Mouse (Mus musculus) frontal cortex, adult 2 months (tissue): Measurements from ENCODE around the gene Zer1. TPM values are rescaled to one million over a fixed set of nuclear protein-coding genes. Genes with fewer than 3 reads are reported as not detected.
"Not testable (repeated sequence)": the region's sequence is repeated elsewhere in the genome, so short reads cannot be mapped to it uniquely, and the experiment has no call there.

Experiments
- DNase-seq, 2 experiments: peaks; one replicate each; pipeline ENCODE4 v3.0.0; 2022; ENCODE audit warnings: low spot score in 1 of 2; ENCODE audit errors: extremely low spot score in 1 of 2
- polyA plus RNA-seq: library from polyadenylated mRNA; depleted of rRNA; stranded (reverse); fragments of >200 nt; gene quantifications from 2 replicates; pipeline ENCODE4 v1.2.3, GENCODE M21; 2012; rRNA removed

Zer1 gene
- polyA plus RNA-seq, 1 experiment, result 169 TPM

GRCm38 (mm10) chr2:30057223-30057904, 67.0 kb downstream of the Zer1 start, which contains the start of gene Set:
Gene Set (plus strand): TSS chr2:30057378.
- DNase-seq, result no peak

GRCm38 (mm10) chr2:30056736-30057135, 67.6 kb downstream of the Zer1 start:
- no peak for DNase-seq

- not testable (repeated sequence) for DNase-seq
Measured at GRCm38 (mm10) chr2:30055310-30055709, 69.1 kb downstream of the Zer1 start.

DNA sequence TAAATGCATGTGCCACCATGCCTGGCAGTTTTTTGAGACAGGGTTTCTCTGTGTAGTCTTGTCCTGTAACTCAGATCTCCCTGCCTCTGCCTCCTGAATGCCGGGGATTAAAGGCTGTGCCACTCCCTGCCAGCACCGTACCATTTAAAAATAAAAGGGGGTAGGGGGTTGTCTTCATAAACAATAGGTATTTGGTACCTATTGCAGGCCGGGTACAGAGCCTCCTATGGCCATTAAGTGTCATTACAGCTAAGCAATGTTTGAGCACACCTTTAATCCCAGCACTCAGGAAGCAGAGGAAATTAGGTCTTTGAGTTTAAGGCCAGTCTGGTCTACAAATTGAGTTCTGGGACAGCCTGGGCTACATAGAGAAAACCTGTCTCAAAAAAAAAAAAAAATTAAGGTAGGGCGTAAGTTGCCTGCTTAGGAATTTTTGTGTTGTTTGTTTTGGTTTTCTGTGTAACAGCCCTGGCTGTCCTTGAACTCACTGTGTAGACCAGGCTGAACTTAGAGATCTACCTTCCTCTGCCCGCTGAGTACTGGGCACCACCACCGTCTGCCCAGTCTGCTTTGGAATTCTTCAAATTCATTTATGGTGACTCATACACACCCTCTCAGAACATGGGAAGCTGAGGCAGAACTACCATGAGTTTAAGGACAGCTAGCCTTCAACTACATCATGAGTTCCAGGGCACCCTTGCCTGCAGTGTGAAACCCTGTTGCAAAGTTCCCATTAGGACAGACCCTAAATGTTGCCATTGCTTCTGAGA, 72.2 kb downstream of the Zer1 start:
- DNase-seq, result no peak

DNA sequence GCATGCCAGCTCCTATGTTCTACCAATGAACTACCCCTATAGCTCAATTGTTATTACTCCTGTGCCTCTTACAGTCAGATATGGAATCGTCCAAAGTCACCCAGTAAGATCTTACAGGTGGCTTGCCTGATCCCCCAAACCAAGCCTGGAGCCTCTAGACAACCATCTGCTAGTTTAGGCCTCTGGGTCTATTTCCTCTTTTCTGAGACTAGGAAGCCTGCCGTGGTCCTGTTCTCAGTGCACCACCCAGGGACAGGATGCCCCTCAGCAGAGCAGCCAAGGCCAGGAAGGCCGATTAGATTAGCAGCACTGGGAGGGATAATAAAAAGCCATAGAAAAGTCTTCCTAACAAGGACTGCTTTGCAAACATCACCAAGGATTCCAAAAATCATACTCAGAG, 74.6 kb downstream of the Zer1 start:
- DNase-seq, result no peak

GRCm38 (mm10) chr2:30048699-30049388, 75.5 kb downstream of the Zer1 start, which contains the start of gene Wdr34:
Gene Wdr34 (minus strand): TSS chr2:30048881.
- peak; percentile 93 to 98 for DNase-seq

GRCm38 (mm10) chr2:30048101-30048501, 76.3 kb downstream of the Zer1 start:
- no peak for DNase-seq

Other genes with a start within 250 kb of the Zer1 start
- 177 and 198 TPM in 2 replicates for gene Odf2, start 235.4 kb downstream of the Zer1 start, polyA plus RNA-seq
- 50.4 and 60.2 TPM in 2 replicates for gene Gle1, start 189.2 kb downstream of the Zer1 start, polyA plus RNA-seq
- gene Sptan1, start 159.0 kb downstream of the Zer1 start, polyA plus RNA-seq, result 610 and 785 TPM in 2 replicates
- 52.7 and 54.8 TPM in 2 replicates for gene Wdr34, start 75.7 kb downstream of the Zer1 start, polyA plus RNA-seq
- gene Set, start 67.2 kb downstream of the Zer1 start, polyA plus RNA-seq, result 226 and 229 TPM in 2 replicates
- gene Pkn3, start 46.9 kb downstream of the Zer1 start, polyA plus RNA-seq, result 2.0 and 2.7 TPM in 2 replicates
- 20.8 and 21.4 TPM in 2 replicates for gene Zdhhc12, start 30.9 kb downstream of the Zer1 start, polyA plus RNA-seq
- 44.3 and 45.3 TPM in 2 replicates for gene Tbc1d13, start 9.2 kb upstream of the Zer1 start, polyA plus RNA-seq
- 31.9 and 34.3 TPM in 2 replicates for gene Endog, start 46.9 kb upstream of the Zer1 start, polyA plus RNA-seq
- gene Spout1, start 53.9 kb upstream of the Zer1 start, polyA plus RNA-seq, result 55.7 and 56.5 TPM in 2 replicates
- 26.8 and 29.8 TPM in 2 replicates for gene Kyat1, start 81.3 kb upstream of the Zer1 start, polyA plus RNA-seq
- gene Lrrc8a, start 113.1 kb upstream of the Zer1 start, polyA plus RNA-seq, result 35.1 and 35.7 TPM in 2 replicates
- gene Gm28035, start 116.0 kb upstream of the Zer1 start, polyA plus RNA-seq, result 22.6 and 24.8 TPM in 2 replicates
- 33.8 and 34.0 TPM in 2 replicates for gene Phyhd1, start 141.6 kb upstream of the Zer1 start, polyA plus RNA-seq
- not detected in 2 replicates for gene Gm28038, start 156.5 kb upstream of the Zer1 start, polyA plus RNA-seq
- 14.3 and 16.3 TPM in 2 replicates for gene Dolk, start 161.7 kb upstream of the Zer1 start, polyA plus RNA-seq
- gene Nup188, start 161.8 kb upstream of the Zer1 start, polyA plus RNA-seq, result 18.3 and 19.4 TPM in 2 replicates
- 569 and 584 TPM in 2 replicates for gene Sh3glb2, start 234.8 kb upstream of the Zer1 start, polyA plus RNA-seq
- gene Miga2, start 239.6 kb upstream of the Zer1 start, polyA plus RNA-seq, result 80.9 and 86.8 TPM in 2 replicates